Mouse (Mus musculus): ENCODE results near the gene Gm5129. TPM values are rescaled to one million over a fixed set of nuclear protein-coding genes. Genes with fewer than 3 reads are reported as not detected.

Gm5129 gene
- 14.4 TPM for total RNA-seq (2023)

DNA sequence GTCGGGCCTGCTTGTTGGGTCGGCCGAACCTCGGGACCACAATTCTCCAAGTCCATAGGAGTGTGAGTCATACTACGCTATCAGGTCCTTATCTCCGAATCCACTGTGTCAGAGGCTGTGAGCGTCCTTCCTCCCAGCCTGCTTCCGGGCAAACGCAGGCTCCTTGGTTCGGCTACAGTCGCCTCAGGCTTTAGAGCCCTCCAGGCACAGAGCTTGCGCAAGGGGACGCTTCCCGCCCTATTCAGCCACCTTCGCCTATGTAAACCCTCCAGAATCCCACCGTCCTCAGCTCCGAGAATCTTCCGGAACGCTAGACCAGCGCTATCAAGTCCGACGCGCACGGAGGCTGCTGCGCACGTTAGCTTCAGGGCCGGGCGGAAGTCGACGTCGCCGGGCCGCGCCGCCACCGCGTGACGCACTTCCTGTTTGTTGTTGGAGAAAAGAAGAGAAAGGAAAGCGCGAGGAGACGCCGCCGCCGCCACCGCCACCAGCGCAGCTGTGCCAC lies at the start of gene Gm5129, which contains the start of gene Dnajb6:
Gene Gm5129 (minus strand): TSS at position 380 of the 505 bp plus-strand sequence.
Gene Dnajb6 (plus strand): TSS at position 132 of the 505 bp plus-strand sequence.

Other genes with a start within 250 kb of the Gm5129 start
- 45.2 TPM for gene Ube3c, start 166.7 kb downstream of the Gm5129 start, total RNA-seq (2023)
- gene Dnajb6, start 248 bp downstream of the Gm5129 start, total RNA-seq (2023): 377 TPM